In genomic region chr11:39495253-39495652, GRCm38 (mm10) we compare ENCODE assay signal across 16 mouse cellular contexts.
"Had no signal": no experiment of that assay in that cellular context is flagged by ENCODE, and none has a peak within 500 bp of the region (broad histone marks: within the 10 kb centered on the region; RNA-seq: fewer than 3 reads in every experiment).

No protein-coding gene starts in this region.

- H3K9ac ChIP-seq: kidney, embryonic 15.5 days; limb, embryonic 12.5 days; liver, embryonic 14.5 days; midbrain, embryonic 12.5 days had no signal

- H3K27me3 ChIP-seq: kidney, embryonic 15.5 days; limb, embryonic 12.5 days; midbrain, embryonic 12.5 days had no signal

- H3K27ac ChIP-seq: kidney, embryonic 15.5 days; left cerebral cortex, adult 2 months; limb, embryonic 12.5 days; liver, embryonic 14.5 days; midbrain, embryonic 12.5 days had no signal

- H3K36me3 ChIP-seq: kidney, embryonic 15.5 days; limb, embryonic 12.5 days; midbrain, embryonic 12.5 days had no signal

- H3K9me3 ChIP-seq: kidney, embryonic 15.5 days; limb, embryonic 12.5 days; midbrain, embryonic 12.5 days had no signal

- H3K4me3 ChIP-seq: kidney, embryonic 15.5 days; left cerebral cortex, adult 2 months; limb, embryonic 12.5 days; midbrain, embryonic 12.5 days had no signal

- DNase-seq: kidney, adult 2 months; kidney, postnatal 14 days; liver; lung, adult 18-20 months; lung, postnatal 4 days; retina, postnatal 1 day; right cerebral cortex, postnatal 4 days; spleen, adult 18-20 months; thymus, adult 18-20 months; thymus, postnatal 14 days had no signal

- H3K4me1 ChIP-seq: kidney, embryonic 15.5 days; limb, embryonic 12.5 days; midbrain, embryonic 12.5 days had no signal

- ATAC-seq: intestine, embryonic 16.5 days had no signal

- H3K4me2 ChIP-seq: kidney, embryonic 15.5 days; limb, embryonic 12.5 days; midbrain, embryonic 12.5 days had no signal
